Mouse (Mus musculus): ENCODE measurements around the gene Mpl.

The Mpl gene

GRCm38 (mm10) chr4:118457345-118457975 is at the start of gene Mpl:
Gene Mpl, minus strand, starts transcription at chr4:118457513.
- DNase-seq = no peak

GRCm38 (mm10) chr4:118505551-118505950 is 48.2 kb upstream of the Mpl start:
- DNase-seq = no peak

- no peak for DNase-seq
These were observed 43.5 kb upstream of the Mpl start for GRCm38 (mm10) chr4:118500792-118501191.

- no peak for DNase-seq
These were observed 42.9 kb upstream of the Mpl start for GRCm38 (mm10) chr4:118500171-118500724.

- no peak for DNase-seq
These were observed 33.1 kb upstream of the Mpl start for GRCm38 (mm10) chr4:118490461-118490860.

GRCm38 (mm10) chr4:118489717-118490132 is 32.4 kb upstream of the Mpl start, which contains the start of gene Tie1:
Gene Tie1, minus strand, starts transcription at chr4:118490061.
- DNase-seq = no peak

GRCm38 (mm10) chr4:118476773-118477530 is 19.6 kb upstream of the Mpl start:
- no peak for DNase-seq

GRCm38 (mm10) chr4:118472687-118473086 is 15.4 kb upstream of the Mpl start:
- no peak for DNase-seq

GRCm38 (mm10) chr4:118471281-118471680 is 14.0 kb upstream of the Mpl start:
- no peak for DNase-seq

- DNase-seq = no peak
These were observed 8.4 kb upstream of the Mpl start for GRCm38 (mm10) chr4:118465697-118466163.

GRCm38 (mm10) chr4:118464956-118465355 is 7.6 kb upstream of the Mpl start:
- DNase-seq = no peak

- no peak for DNase-seq
These were observed 10.7 kb downstream of the Mpl start for GRCm38 (mm10) chr4:118446415-118447153.

GRCm38 (mm10) chr4:118445781-118446414 is 11.4 kb downstream of the Mpl start:
- no peak for DNase-seq

- no peak for DNase-seq
These were observed 12.2 kb downstream of the Mpl start for GRCm38 (mm10) chr4:118445088-118445487.

- no peak for DNase-seq
These were observed 19.5 kb downstream of the Mpl start for GRCm38 (mm10) chr4:118437829-118438253.

- peak; percentile 67 for DNase-seq
These were observed 20.3 kb downstream of the Mpl start, which contains the start of gene Cdc20 for GRCm38 (mm10) chr4:118436820-118437603. Gene Cdc20, minus strand, starts transcription at chr4:118437352.

- DNase-seq = no peak
These were observed 25.0 kb downstream of the Mpl start for GRCm38 (mm10) chr4:118432332-118432731.

GRCm38 (mm10) chr4:118429215-118429895 is 28.0 kb downstream of the Mpl start:
- DNase-seq = no peak

GRCm38 (mm10) chr4:118428531-118429214 is 28.6 kb downstream of the Mpl start:
- DNase-seq = no peak

- peak; percentile 66 for DNase-seq
These were observed 29.4 kb downstream of the Mpl start, which contains the start of gene Elovl1 for GRCm38 (mm10) chr4:118427768-118428451. Gene Elovl1, plus strand, starts transcription at chr4:118428093.
